Mouse (Mus musculus) neural tube, embryonic 13.5 days (tissue): Measurements from ENCODE around the gene Arhgap10. TPM values are rescaled to one million over a fixed set of nuclear protein-coding genes. Genes with fewer than 3 reads are reported as not detected.

ENCODE experiments used
- ATAC-seq: fragments of 200-750 bp; cut with Nextera tagmentation; 2 replicates; pipeline ENCODE4 v1.8.0; 2017; ENCODE audit warnings: low read depth, mild to moderate bottlenecking, moderate TSS enrichment, moderate library complexity
- H3K27ac ChIP-seq: fragments of 300-500 bp; sonication (generic); replicated peaks from 2 replicates; pipeline ENCODE4 v1.5.1; 2015; ENCODE audit warnings: moderate library complexity, mild to moderate bottlenecking, inconsistent platforms
- H3K27me3 ChIP-seq: fragments of 300-500 bp; sonication (generic); 2 replicates; pipeline ENCODE4 v1.6.1; 2015; ENCODE audit warnings: mild to moderate bottlenecking, inconsistent platforms
- H3K36me3 ChIP-seq: fragments of 300-500 bp; sonication (generic); 2 replicates; pipeline ENCODE4 v1.6.1; 2015; ENCODE audit warnings: mild to moderate bottlenecking, inconsistent platforms
- H3K4me1 ChIP-seq: fragments of 300-500 bp; sonication (generic); replicated peaks from 2 replicates; pipeline ENCODE4 v1.6.1; 2015; ENCODE audit warnings: inconsistent platforms
- H3K4me2 ChIP-seq: fragments of 300-500 bp; sonication (generic); 2 replicates; pipeline ENCODE4 v1.6.1; 2015; ENCODE audit warnings: inconsistent platforms, mild to moderate bottlenecking, moderate library complexity
- H3K4me3 ChIP-seq: fragments of 300-500 bp; sonication (generic); 2 replicates; pipeline ENCODE4 v1.5.1; 2015; ENCODE audit warnings: mild to moderate bottlenecking, inconsistent platforms
- H3K9ac ChIP-seq: fragments of 300-500 bp; sonication (generic); 2 replicates; pipeline ENCODE4 v1.6.1; 2015; ENCODE audit warnings: moderate library complexity, mild to moderate bottlenecking, inconsistent platforms
- H3K9me3 ChIP-seq: fragments of 300-500 bp; sonication (generic); 2 replicates; pipeline ENCODE4 v1.6.1; 2016; ENCODE audit warnings: inconsistent platforms
- WGBS: fragments of 180-500 bp; shearing (Covaris S2); methylation state at CpG from one replicate; pipeline ENCODE4 v1.1.7; 2015; 5-methylcytosine and 5-hydroxymethylcytosine counted together
- polyA plus RNA-seq: library from polyadenylated mRNA; unstranded; fragments of >200 nt; fragmentation: Nextera tagmentation; extraction: Ambion mirVana; gene quantifications from 2 replicates; pipeline ENCODE4 v1.2.1, GENCODE M21; 2015

Arhgap10 gene
- polyA plus RNA-seq, 1 experiment from 2014 or later: 7.0 TPM

GRCm38 (mm10) chr8:77492356-77493058, 25.2 kb downstream of the Arhgap10 start:
- WGBS: 83% methylated on average over 5 of the region's 5 CpGs

GRCm38 (mm10) chr8:77491231-77491923, 26.4 kb downstream of the Arhgap10 start:
- WGBS: 95% methylated on average over 10 of the region's 10 CpGs
- Histone ChIP-seq H3K4me2 (no peak overlapping the region), H3K9ac (no peak overlapping the region), H3K36me3 (no peaks in the 10 kb centered on the region), H3K27ac (no peak overlapping the region), H3K27me3 (no peaks in the 10 kb centered on the region), H3K4me1 (no peaks in the 10 kb centered on the region), H3K4me3 (no peak overlapping the region), H3K9me3 (no peaks in the 10 kb centered on the region)
- no peak for ATAC-seq

More at GRCm38 (mm10) chr8:77492356-77493058, 25.2 kb downstream of the Arhgap10 start:
- Histone ChIP-seq H3K27ac (no peak overlapping the region), H3K27me3 (no peaks in the 10 kb centered on the region), H3K9ac (no peak overlapping the region), H3K9me3 (no peaks in the 10 kb centered on the region), H3K36me3 (no peaks in the 10 kb centered on the region), H3K4me2 (no peak overlapping the region), H3K4me1 (no peaks in the 10 kb centered on the region), H3K4me3 (no peak overlapping the region)
- no peak for ATAC-seq

GRCm38 (mm10) chr8:77490095-77490781, 27.5 kb downstream of the Arhgap10 start:
- Histone ChIP-seq H3K27ac (no peak overlapping the region), H3K36me3 (no peaks in the 10 kb centered on the region), H3K9ac (no peak overlapping the region), H3K4me3 (no peak overlapping the region), H3K4me2 (no peak overlapping the region), H3K9me3 (no peaks in the 10 kb centered on the region), H3K27me3 (no peaks in the 10 kb centered on the region), H3K4me1 (no peaks in the 10 kb centered on the region)
- 63% methylated on average over 4 of the region's 4 CpGs for whole genome bisulfite sequencing
- no peak for ATAC-seq

- ATAC-seq: no peak
- no peak overlapping the region for H3K9ac ChIP-seq
- H3K27me3 ChIP-seq: no peaks in the 10 kb centered on the region
- H3K27ac ChIP-seq: no peak overlapping the region
- H3K4me3 ChIP-seq: no peak overlapping the region
- WGBS: 96% methylated on average over 6 of the region's 6 CpGs
- H3K4me2 ChIP-seq: no peak overlapping the region
- H3K4me1 ChIP-seq: no peaks in the 10 kb centered on the region
- H3K36me3 ChIP-seq: no peaks in the 10 kb centered on the region
- no peaks in the 10 kb centered on the region for H3K9me3 ChIP-seq
Measured at GRCm38 (mm10) chr8:77489235-77489634, 28.5 kb downstream of the Arhgap10 start.

- no peak overlapping the region for H3K9ac ChIP-seq
- no peak overlapping the region for H3K27ac ChIP-seq
- 60% methylated on average over 4 of the region's 4 CpGs for WGBS
- H3K36me3 ChIP-seq: no peaks in the 10 kb centered on the region
- H3K9me3 ChIP-seq: no peaks in the 10 kb centered on the region
- H3K4me1 ChIP-seq: no peaks in the 10 kb centered on the region
- H3K4me2 ChIP-seq: no peak overlapping the region
- no peak overlapping the region for H3K4me3 ChIP-seq
- ATAC-seq: no peak
- no peaks in the 10 kb centered on the region for H3K27me3 ChIP-seq
Measured at GRCm38 (mm10) chr8:77488215-77488606, 29.5 kb downstream of the Arhgap10 start.

GRCm38 (mm10) chr8:77487590-77488214, 30.1 kb downstream of the Arhgap10 start:
- Histone ChIP-seq H3K9ac (no peak overlapping the region), H3K27me3 (no peaks in the 10 kb centered on the region), H3K36me3 (no peaks in the 10 kb centered on the region), H3K4me3 (no peak overlapping the region), H3K9me3 (no peaks in the 10 kb centered on the region), H3K4me2 (no peak overlapping the region), H3K4me1 (no peaks in the 10 kb centered on the region), H3K27ac (no peak overlapping the region)
- WGBS: 80% methylated on average over 10 of the region's 10 CpGs
- ATAC-seq: no peak

GRCm38 (mm10) chr8:77486749-77487148, 31.0 kb downstream of the Arhgap10 start:
- no peak overlapping the region for H3K27ac ChIP-seq
- H3K4me2 ChIP-seq: no peak overlapping the region
- no peak overlapping the region for H3K4me3 ChIP-seq
- no peaks in the 10 kb centered on the region for H3K36me3 ChIP-seq
- no peak overlapping the region for H3K9ac ChIP-seq
- H3K9me3 ChIP-seq: no peaks in the 10 kb centered on the region
- H3K27me3 ChIP-seq: no peaks in the 10 kb centered on the region
- WGBS: 70% methylated on average over 2 of the region's 2 CpGs
- H3K4me1 ChIP-seq: no peaks in the 10 kb centered on the region
- ATAC-seq: no peak

- WGBS: 76% methylated on average over 5 of the region's 5 CpGs
- Histone ChIP-seq H3K36me3 (no peaks in the 10 kb centered on the region), H3K27ac (no peak overlapping the region), H3K4me1 (no peaks in the 10 kb centered on the region), H3K27me3 (no peaks in the 10 kb centered on the region), H3K4me3 (no peak overlapping the region), H3K9me3 (no peaks in the 10 kb centered on the region), H3K9ac (no peak overlapping the region), H3K4me2 (no peak overlapping the region)
- ATAC-seq: no peak
Measured at GRCm38 (mm10) chr8:77484817-77485216, 32.9 kb downstream of the Arhgap10 start.

- Histone ChIP-seq H3K9me3 (no peaks in the 10 kb centered on the region), H3K4me1 (no peaks in the 10 kb centered on the region), H3K27ac (no peak overlapping the region), H3K36me3 (no peaks in the 10 kb centered on the region), H3K27me3 (no peaks in the 10 kb centered on the region), H3K9ac (no peak overlapping the region), H3K4me2 (no peak overlapping the region), H3K4me3 (no peak overlapping the region)
- no peak for ATAC-seq
- 66% methylated on average over 7 of the region's 7 CpGs for WGBS
Measured at GRCm38 (mm10) chr8:77484266-77484665, 33.5 kb downstream of the Arhgap10 start.

- 81% methylated on average over 4 of the region's 4 CpGs for WGBS
- Histone ChIP-seq H3K36me3 (no peaks in the 10 kb centered on the region), H3K4me2 (no peak overlapping the region), H3K27ac (no peak overlapping the region), H3K9ac (no peak overlapping the region), H3K4me3 (no peak overlapping the region), H3K9me3 (no peaks in the 10 kb centered on the region), H3K27me3 (no peaks in the 10 kb centered on the region), H3K4me1 (no peaks in the 10 kb centered on the region)
- ATAC-seq: no peak
Measured at GRCm38 (mm10) chr8:77483676-77484075, 34.1 kb downstream of the Arhgap10 start.

- 72% methylated on average over 6 of the region's 6 CpGs for WGBS
- Histone ChIP-seq H3K4me1 (no peaks in the 10 kb centered on the region), H3K36me3 (no peaks in the 10 kb centered on the region), H3K4me3 (no peak overlapping the region), H3K27me3 (no peaks in the 10 kb centered on the region), H3K9me3 (no peaks in the 10 kb centered on the region), H3K4me2 (no peak overlapping the region), H3K9ac (no peak overlapping the region), H3K27ac (no peak overlapping the region)
- no peak for ATAC-seq
Measured at GRCm38 (mm10) chr8:77481791-77482190, 36.0 kb downstream of the Arhgap10 start.

GRCm38 (mm10) chr8:77479995-77480394, 37.8 kb downstream of the Arhgap10 start:
- 87% methylated on average over 9 of the region's 9 CpGs for WGBS
- Histone ChIP-seq H3K4me3 (no peak overlapping the region), H3K9ac (no peak overlapping the region), H3K36me3 (no peaks in the 10 kb centered on the region), H3K4me2 (no peak overlapping the region), H3K27ac (no peak overlapping the region), H3K27me3 (no peaks in the 10 kb centered on the region), H3K9me3 (no peaks in the 10 kb centered on the region), H3K4me1 (no peaks in the 10 kb centered on the region)
- no peak for ATAC-seq
